Mouse (Mus musculus): ENCODE results near the gene Rbks. TPM values are rescaled to one million over a fixed set of nuclear protein-coding genes. Genes with fewer than 3 reads are reported as not detected.
A peak's percentile ranks its signal among the peaks of the same experiment; 100 is the strongest.
"Not testable (repeated sequence)": the region's sequence is repeated elsewhere in the genome, so short reads cannot be mapped to it uniquely, and the experiment has no call there.

Gene Rbks
- total RNA-seq, 2 experiments from 2014 or later, result 2.7 to 4.4 TPM

DNA sequence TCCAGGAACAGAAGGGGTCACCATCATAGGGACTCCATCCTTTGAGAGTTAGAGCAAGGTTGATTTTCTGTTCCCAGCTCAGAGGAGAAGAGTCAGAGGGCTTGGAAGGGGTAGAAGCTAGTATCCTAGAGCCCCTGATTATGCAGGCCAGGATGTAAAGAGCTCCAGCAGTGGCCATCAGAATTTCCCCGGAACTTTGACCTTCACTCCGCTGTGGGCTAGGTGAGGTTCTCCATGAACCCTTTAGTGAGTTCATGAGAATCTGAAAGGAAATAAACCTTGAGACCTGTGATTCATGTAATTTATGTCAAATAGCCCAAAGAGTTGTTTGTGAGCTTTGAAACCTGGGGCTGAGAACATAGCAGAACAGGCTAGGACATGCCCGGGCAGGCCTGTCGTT is 66.3 kb downstream of the Rbks start:
- DNase-seq (ENCODE audit: low spot score); intact Hi-C loops (cut with DNase I): not testable (repeated sequence)

DNA sequence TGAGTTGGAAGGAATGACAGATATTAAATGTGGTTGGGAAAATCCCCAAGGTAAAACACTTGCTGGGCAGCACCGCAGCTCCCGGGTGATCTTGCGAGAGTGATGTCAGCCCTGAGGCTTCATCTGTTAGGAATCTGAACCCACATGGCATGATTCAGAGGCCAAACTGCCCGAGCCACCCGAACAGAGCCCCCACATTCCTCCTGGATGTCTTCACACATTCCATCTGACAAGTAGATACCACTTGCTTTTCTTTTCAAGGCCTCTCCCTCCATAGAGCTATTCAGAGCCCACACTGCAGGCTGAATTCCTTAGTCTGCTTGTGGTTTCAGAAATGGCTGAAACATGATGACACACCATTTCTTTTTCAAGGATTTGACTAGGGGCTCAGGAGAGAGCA is 67.4 kb downstream of the Rbks start:
- DNase-seq (ENCODE audit: low spot score), result peak; percentile 43
- intact Hi-C loops (cut with DNase I), result no loop called here

DNA sequence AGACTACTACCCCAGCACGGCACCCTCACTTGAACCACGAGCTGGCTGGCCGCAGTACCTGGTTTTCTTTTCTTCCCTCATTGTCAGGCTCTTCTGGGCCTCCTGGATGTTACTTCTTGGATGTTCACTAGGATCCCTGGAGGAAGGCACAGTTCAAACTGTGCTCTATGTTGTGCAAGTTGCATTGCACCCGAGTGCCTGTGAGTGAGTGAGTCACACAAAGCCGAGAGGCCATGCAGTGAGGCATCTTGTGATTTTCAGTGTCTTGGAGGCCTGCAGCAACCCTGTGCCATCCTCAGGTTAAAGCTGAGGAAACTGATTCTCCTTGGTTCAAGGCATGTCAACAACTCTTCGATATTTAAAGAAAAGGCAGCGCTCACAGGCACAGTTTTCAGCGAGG is 68.9 kb downstream of the Rbks start:
- intact Hi-C loops (cut with DNase I), result no loop called here
- DNase-seq (ENCODE audit: low spot score), result no peak

DNA sequence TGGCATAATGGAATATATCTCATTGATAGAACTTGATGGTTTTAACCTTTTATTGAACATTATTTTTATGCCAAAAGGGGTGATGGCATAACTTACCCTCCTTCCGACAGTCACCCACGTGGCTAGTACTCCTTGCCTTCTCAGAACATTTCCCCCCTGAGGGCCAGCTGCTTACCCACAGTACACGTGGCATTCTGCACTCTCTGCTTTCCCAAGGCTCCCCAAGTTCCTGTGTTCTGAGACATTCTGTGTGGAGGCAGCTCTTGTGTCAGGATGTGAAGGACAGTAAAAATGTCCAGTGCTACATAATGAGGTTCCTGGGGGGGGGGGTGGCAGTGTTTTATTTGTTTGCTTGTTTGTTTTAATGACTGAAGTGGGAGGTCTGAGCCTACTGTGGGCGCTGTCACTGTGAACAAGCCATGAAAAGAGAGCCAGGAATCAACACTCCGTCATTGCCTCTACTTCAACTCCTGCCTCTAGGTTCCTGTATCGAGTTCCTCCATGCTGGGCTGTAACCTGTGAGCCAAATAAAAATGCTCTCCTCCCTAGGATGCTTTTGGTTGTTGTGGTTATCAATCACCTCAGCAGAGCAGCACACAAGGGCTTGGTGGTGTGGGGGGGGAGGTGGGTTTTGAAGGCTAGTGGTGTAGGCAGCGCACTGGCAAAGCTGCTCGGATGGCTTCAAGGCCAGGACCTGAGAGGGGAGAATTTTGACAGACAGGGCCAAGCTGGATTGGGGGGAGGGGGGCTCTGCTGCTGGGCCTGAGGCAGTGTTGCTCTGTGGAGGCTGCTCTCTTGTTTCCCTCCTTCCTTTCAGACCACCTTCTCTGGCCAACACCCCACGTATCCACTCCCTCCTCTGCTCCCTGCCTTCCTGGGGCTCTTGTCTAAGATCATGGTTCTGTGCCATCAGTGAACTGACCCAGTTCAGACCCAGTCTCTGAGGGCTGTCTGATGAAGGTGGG is 69.6 kb downstream of the Rbks start:
- no peak for DNase-seq (ENCODE audit: low spot score)
- intact Hi-C loops (cut with DNase I), result no loop called here

DNA sequence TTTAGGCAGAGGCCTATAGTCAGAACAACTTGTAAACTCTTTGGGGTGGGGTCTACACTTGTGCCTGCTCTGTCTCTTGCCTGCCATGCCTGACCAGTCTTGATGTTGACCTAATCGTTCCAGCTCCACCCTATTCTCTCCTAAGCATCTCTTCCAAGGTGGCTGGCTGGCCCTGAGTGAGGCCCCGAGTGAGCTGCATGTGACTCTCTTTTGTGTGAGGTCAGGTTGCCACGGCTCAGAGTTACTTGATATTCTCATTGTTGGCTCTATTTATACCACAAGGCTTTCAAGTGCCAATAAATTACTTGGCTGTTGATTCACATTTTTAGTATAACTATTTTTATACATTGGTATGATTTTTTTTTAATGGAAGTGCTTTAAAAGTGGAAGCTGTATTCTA is 70.3 kb downstream of the Rbks start:
- intact Hi-C loops (cut with DNase I), result no loop called here
- DNase-seq (ENCODE audit: low spot score), result no peak

DNA sequence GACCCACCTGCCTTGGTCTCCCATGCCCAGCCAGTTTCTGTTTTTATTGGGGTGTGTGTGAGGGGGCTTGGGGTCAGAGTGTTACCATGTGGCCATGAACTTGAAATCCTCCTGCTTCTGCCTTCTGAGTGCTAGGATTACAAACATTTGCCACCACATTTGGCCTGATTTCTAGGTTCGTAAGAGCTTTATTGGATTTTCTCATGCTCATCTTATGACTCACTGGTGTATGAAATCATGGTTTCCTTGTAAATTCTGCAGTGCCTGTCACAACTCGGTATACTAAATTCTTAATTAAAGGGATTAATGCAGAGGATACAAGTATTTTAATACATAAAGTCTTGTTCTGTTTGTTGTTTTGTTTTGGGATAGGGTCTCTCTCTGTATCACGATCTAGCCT is 77.1 kb downstream of the Rbks start:
- DNase-seq (ENCODE audit: low spot score), result no peak
- intact Hi-C loops (cut with DNase I), result no loop called here

DNA sequence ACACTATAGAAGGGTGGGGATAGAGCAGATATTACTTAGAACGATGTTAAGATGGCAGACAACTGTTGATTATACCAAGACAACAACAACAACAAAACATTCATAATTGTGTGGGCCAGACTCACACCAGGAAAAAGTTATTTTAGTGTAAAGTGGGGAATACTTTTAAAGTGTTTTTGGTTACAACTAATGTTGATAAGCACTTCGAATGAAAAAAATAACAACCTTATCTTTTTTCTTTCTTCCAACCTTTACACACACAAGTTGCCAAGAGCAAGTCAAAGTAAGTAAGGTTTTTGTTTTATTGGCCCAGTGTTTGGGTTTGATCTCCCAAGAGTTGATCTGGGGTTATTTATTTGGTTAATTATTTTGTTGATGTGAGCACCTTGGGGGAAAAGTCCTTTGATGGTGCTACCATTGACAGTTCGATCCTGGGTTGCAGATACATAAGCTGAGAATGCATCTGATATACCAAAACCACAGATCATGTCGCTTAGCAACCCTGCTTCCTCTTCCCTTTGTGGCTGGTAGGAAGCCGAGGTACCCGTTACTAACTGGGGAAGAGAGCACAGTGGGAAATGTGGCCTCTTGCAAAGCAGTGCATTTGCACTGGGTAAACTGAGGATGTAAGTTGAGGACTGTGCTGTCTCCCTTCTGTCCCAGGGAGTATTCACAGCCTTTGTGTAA is 82.9 kb downstream of the Rbks start:
- intact Hi-C loops (cut with DNase I), result loop anchor here (2.0 to 5.0 kb wide), 3 partner anchors 52 to 523 kb away; partner anchors contain the start of genes Babam2, Fosl2 and Rbks
- DNase-seq (ENCODE audit: low spot score), result no peak

DNA sequence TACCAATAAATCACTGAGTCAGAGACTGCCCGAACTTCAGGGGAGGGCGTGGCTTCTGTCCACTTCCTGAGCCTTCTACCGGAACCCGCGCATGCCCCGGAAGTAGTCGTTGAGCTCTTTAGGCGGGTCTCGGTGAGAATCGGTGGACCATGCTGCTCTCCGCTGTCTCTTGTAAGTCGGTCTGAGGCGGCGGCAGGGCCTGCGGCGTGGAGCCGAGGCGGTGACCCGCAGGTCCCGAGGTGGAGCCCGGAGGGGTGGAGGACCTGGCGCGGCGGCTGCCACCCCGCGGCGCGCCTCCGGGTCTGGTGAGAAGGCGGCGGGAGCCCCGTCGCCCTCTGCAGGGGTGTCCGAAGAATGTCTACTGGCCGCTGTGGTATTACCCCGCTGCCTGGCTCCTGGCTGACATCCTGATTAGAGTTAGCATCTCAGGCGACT is 83.6 kb downstream of the Rbks start:
- DNase-seq (ENCODE audit: low spot score), result peak; percentile 76
- intact Hi-C loops (cut with DNase I), result loop anchor here (2.0 to 5.0 kb wide), 2 partner anchors 51 to 523 kb away; partner anchors contain the start of gene Fosl2

DNA sequence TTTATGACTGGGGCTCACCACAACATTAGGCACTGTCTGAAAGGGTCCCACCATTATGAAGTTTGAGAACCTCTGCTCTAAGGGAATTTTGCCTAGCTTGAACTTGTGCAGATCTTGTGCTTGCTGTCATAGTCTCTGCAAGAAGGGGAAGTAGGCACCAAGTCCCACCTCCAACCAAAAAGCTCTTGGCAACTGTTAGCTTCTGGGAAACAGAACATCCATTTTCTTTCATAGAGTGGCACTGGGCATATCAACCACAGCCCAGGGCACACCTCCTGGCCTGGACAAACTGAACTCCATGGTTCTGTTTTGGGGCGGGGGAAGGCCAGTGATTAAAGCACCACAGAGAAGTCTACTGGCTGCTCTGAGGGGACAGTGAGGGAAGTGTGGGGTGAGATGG is 86.2 kb downstream of the Rbks start:
- intact Hi-C loops (cut with DNase I), result loop anchor here (5.0 kb wide), 1 partner anchor 526 kb away; the partner anchor contains the start of gene Fosl2
- no peak for DNase-seq (ENCODE audit: low spot score)

DNA sequence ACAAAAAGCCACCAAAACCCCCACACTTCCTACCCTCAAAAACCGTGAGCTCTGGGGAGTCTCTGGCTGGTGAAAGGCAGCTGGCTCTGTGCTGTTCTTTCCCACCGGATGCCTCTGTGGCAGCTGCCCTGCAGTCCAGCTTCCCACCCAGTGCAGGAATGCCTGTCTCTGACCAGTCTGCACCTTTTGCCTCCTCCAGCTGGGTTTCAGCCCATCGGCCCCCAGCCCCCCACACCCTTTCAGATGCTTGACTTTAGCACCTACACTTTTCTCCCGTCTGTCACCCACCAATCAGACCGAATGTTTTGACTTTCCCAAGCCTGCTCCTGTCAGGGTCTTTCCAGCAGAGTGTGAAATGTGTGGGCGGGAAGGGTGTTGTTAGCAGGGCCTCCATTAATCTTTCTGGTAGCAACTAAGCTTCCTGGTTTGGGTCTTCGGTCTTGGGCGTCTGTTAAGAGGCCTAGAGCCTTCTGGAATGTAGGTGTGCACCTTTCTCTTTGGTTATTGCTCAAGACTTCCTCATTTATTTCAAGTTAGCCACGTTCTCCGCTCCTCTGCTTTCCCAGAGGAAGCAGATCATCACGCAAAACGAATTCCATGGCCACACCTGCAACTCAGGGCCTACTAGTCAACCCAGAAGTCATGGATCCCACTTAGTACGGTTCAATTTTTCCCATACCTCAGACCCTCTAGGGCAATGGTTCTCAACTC is 86.9 kb downstream of the Rbks start:
- no peak for DNase-seq (ENCODE audit: low spot score)
- intact Hi-C loops (cut with DNase I), result loop anchor here (5.0 kb wide), 1 partner anchor 527 kb away; the partner anchor contains the start of gene Fosl2

DNA sequence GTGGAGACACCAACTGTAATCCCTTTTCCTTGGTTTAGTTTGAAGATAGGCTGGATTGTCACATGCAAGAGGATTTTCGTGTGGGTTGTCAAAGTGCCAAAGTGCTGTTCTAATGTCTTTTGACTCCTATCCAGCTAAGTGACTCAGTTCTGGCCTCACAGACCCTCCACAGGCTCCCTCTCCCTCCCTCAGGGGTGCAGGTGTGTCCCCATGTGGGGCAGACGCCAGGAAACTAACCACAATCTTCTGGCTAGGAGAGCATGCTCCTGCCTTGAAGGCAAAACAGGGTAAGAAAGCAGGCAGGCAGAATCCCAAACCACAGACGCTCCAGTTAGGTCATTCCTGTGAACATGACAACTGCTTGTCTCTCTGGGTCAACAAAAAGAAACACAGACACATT is 91.3 kb downstream of the Rbks start:
- intact Hi-C loops (cut with DNase I), result no loop called here

DNA sequence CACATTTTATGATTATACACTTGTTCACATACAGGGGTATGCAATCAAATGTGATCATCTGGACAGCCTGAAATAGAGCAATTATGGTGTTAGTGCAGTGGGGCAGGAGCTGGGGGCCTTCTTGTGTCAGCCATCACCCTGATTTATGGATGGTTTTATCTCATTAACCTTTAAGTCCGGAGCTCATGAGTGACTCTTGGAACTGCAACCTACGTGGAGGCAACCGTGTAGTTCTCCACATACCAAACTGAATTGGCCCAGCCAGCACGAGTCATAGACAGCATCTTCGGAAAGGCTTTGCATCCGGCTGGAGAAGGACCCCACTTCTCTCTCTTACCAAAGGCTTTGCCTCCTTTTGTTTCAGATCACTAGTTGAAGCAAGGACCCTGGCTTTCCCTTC is 93.7 kb downstream of the Rbks start:
- no peak for DNase-seq (ENCODE audit: low spot score)
- intact Hi-C loops (cut with DNase I), result no loop called here

More for the DNA sequence above, 91.3 kb downstream of the Rbks start:
- DNase-seq (ENCODE audit: low spot score), result peak; percentile 51

DNA sequence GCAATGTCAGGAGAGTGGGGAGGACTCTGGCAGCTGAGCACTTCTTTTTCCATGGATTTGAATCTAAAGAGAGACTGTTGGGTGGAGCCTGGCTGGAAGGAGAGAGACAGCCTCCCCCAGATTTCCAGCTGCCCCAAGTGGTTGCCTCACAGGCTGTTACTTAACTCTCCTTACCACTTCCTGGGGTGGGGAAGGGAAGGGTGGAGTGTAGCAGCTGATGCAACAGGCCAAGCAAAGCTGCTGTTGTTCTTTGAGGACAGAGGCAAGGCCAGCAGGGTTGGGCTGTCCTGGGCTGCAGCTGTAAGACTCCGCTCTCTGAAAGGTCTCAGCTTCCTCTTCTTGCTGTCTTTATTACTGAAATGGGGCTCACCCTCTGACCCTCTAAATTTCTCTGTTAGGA is 95.0 kb downstream of the Rbks start:
- DNase-seq (ENCODE audit: low spot score), result peak; percentile 80
- intact Hi-C loops (cut with DNase I), result no loop called here

DNA sequence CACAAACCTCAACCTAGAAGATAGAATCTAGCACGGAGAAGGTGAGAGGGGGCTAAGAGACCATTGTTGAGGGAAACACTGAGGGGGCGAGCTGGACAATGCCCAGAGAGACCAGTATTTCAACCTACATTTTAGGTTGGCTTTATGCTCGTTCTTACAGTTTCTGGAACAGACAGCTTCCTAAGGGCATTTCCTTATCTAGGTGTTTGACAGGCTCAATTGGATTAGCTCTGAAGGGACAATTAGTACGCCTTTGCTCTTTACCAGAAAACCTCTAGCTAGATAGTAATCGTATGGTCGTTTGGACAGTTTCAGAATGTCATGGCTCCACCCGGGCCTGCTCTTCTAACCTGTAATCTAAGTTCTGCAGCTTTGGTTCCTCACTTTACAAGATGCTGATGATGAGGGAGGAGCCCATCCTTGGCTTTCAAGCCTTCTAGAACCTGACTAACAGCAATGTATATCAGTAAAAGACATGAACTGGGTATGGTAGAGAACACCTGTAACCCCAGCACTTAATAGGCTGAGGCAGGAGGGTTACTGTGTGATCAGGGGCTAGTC is 96.2 kb downstream of the Rbks start:
- intact Hi-C loops (cut with DNase I), result no loop called here
- DNase-seq (ENCODE audit: low spot score), result no peak

DNA sequence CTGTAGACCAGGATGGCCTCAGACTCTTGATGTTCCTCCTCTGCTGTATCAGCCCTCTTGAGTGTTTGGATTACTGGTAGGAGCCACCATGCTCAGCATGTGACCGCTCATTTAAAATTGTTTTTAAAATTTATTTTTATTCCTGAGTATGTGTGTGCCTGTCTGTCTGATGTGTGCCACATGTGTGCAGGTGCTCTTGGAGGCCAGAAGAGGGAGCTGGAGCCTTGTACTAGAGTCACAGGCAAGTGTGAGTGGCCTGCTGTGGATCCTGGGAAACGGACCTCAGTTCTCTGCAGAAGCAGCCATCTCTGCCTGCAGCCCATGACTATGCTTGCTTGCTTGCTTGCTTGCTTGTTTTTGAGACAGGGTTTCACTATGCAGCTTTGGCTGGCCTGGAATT is 98.3 kb downstream of the Rbks start:
- intact Hi-C loops (cut with DNase I), result loop anchor here (5.0 to 10.0 kb wide), 2 partner anchors 37 to 546 kb away; no protein-coding TSS in a partner anchor
- no peak for DNase-seq (ENCODE audit: low spot score)

DNA sequence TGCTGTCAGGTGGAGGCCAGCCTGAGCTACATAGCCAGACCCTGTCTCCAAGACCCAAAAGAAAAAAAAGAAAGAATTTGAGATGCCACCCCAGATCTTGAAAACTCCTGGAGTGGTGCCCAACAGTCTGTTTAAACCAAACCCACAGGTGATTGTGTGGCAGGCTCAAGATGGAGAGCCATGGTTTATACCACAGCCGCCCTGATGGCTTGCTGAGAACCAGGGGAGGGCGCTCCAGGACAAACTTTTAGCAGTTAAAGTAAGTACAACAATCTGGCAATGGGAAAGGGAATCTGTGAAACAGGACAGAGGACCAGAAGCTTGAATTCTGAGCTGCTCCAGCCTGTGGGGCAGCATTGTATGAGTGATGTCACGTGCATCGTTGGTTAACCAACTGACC is 98.8 kb downstream of the Rbks start:
- intact Hi-C loops (cut with DNase I), result loop anchor here (5.0 to 10.0 kb wide), 2 partner anchors 36 to 546 kb away; no protein-coding TSS in a partner anchor
- DNase-seq (ENCODE audit: low spot score), result no peak

DNA sequence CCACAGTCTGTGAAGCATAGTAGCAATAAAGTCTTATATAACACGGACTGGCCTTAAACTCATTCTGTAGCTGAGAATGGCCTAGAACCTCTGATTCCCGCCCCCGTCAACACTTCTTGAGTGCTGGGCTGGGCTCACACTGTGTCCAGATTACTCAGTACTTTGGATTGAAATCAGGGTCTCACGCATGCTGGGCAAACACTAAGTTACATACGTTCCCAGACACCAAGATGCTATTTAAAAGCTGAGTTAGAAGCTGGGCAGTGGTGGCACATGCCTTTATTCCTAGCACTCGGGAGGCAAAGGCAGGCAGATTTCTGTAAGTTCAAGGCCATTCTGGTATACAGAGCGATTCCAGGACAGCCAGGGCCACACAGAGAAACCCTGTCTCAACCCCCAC is 99.3 kb downstream of the Rbks start:
- no peak for DNase-seq (ENCODE audit: low spot score)
- intact Hi-C loops (cut with DNase I), result loop anchor here (5.0 to 10.0 kb wide), 2 partner anchors 36 to 547 kb away; no protein-coding TSS in a partner anchor

DNA sequence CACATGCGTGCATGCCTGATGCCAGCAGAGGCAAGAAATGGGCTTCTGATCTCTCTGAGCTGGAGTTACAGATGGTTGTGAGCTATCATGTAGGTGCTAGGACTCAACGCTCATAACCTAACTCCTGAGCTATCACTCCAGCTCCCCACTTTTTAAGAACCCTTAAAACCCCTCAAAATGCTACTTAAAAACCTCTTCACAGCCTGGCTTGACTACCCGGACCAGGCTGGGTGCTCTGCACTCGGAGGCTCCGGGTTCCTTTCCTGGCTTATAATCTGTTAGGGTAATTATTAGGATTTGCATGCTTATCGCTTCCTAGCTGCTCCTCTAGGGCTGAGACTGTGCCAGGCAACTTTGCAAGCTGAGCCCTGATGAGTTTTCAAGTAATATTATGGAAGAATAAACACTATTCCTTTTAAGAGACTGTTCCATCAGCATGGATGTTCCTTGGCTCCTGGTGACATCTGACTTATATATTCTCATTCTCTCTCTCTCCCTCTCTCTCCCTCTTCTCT is 99.9 kb downstream of the Rbks start:
- intact Hi-C loops (cut with DNase I), result loop anchor here (5.0 to 10.0 kb wide), 2 partner anchors 35 to 547 kb away; no protein-coding TSS in a partner anchor
- no peak for DNase-seq (ENCODE audit: low spot score)
